8 mouse cellular contexts compared by ENCODE assay signal in genomic region chr2:152741153-152742041, GRCm38 (mm10). TPM values are rescaled to one million over a fixed set of nuclear protein-coding genes. Genes with fewer than 3 reads are reported as not detected.
A peak's percentile ranks its signal among the peaks of the same experiment; 100 is the strongest.
DNase-seq lines count a peak whose midpoint lies in the region; ATAC-seq and TF ChIP-seq lines count a peak whose summit lies in the region.

No protein-coding gene starts in this region.

- DNase-seq in neural tube, embryonic 11.5 days (ENCODE audit: low spot score) = peak; percentile 56
- no peak for DNase-seq in neural tube, embryonic 10.5 days (ENCODE audit: extremely low spot score, low spot score)
- peak; percentile 36 to 67 for DNase-seq in adrenal gland, postnatal 4 days (ENCODE audit: low spot score in 2 of 2)
- peak; percentile 72 to 80 for DNase-seq in heart, adult 2 months
- peak; percentile 86 for DNase-seq in kidney, adult 2 months
- peak; percentile 90 for DNase-seq in retina, postnatal 1 day

- intact Hi-C loops in heart, adult 2 months (cut with DNase I) = loop anchor here (1.0 to 2.0 kb wide), 2 partner anchors 25 to 45 kb away; no protein-coding TSS in a partner anchor

- H3K9me3 ChIP-seq in neural tube, embryonic 11.5 days (ENCODE audit: control insufficient read depth, low read length) = no peaks in the 10 kb centered on the region
- H3K9me3 ChIP-seq in lung, embryonic 15.5 days = no peaks in the 10 kb centered on the region

- no peaks in the 10 kb centered on the region for H3K79me2 ChIP-seq in heart, adult 2 months (replicated peaks; ENCODE audit: control insufficient read depth, insufficient read depth, low read length)

- H3K9ac ChIP-seq in neural tube, embryonic 11.5 days (ENCODE audit: low read length) = no peak overlapping the region; the same call in 1 of the 2 replicates
- peak overlapping the region; percentile 60 for H3K9ac ChIP-seq in heart, adult 2 months (ENCODE audit: low read depth, low read length)
- H3K9ac ChIP-seq in lung, embryonic 15.5 days = 0 out of 2 replicates have a peak overlapping the region, but pooled peaks have one; percentile 5

- H3K27ac ChIP-seq in neural tube, embryonic 11.5 days (ENCODE audit: low read depth, low read length) = no peak overlapping the region
- H3K27ac ChIP-seq in heart, adult 2 months = peak overlapping the region; percentile 90
- H3K27ac ChIP-seq in kidney, adult 2 months (ENCODE audit: insufficient read depth, low read depth, low read length) = peak overlapping the region; percentile 53
- H3K27ac ChIP-seq in lung, embryonic 15.5 days = peak overlapping the region; percentile 96

- no peak for TF ChIP-seq CTCF in heart, adult 2 months (IDR thresholded peaks at IDR 0.05)
- TF ChIP-seq CTCF in kidney, adult 2 months (conservative IDR thresholded peaks at IDR 0.05; ENCODE audit: insufficient read depth, insufficient read length, low read depth, low read length) = no peak

- H3K27me3 ChIP-seq in neural tube, embryonic 11.5 days (ENCODE audit: control insufficient read depth, insufficient read depth, low read length) = no peaks in the 10 kb centered on the region
- no peaks in the 10 kb centered on the region for H3K27me3 ChIP-seq in heart, adult 2 months (ENCODE audit: control insufficient read depth, insufficient read depth, low read length)
- H3K27me3 ChIP-seq in kidney, adult 2 months (replicated peaks; ENCODE audit: control insufficient read depth, insufficient read depth, low read length) = no peaks in the 10 kb centered on the region
- no peaks in the 10 kb centered on the region for H3K27me3 ChIP-seq in lung, embryonic 15.5 days

- no peak for ATAC-seq in neural tube, embryonic 11.5 days (ENCODE audit: insufficient read depth, low FRiP score, low TSS enrichment)
- ATAC-seq in lung, embryonic 15.5 days (ENCODE audit: borderline replicate concordance, extremely low read depth, low FRiP score, low TSS enrichment) = peak; percentile 41
- ATAC-seq in erythroid progenitor cell, adult 5-6 weeks (replicated peaks; ENCODE audit: low FRiP score, poor library complexity, severe bottlenecking) = no peak

- H3K36me3 ChIP-seq in neural tube, embryonic 11.5 days (ENCODE audit: control insufficient read depth, insufficient read depth, low read length) = no peaks in the 10 kb centered on the region
- H3K36me3 ChIP-seq in heart, adult 2 months (ENCODE audit: control insufficient read depth, insufficient read depth, low read length) = no peaks in the 10 kb centered on the region; the same call in 1 of the 2 replicates
- no peaks in the 10 kb centered on the region for H3K36me3 ChIP-seq in kidney, adult 2 months (ENCODE audit: control insufficient read depth, insufficient read depth, low read length)
- H3K36me3 ChIP-seq in lung, embryonic 15.5 days = no peaks in the 10 kb centered on the region

- peaks cover 32% of the 10 kb centered on the region for H3K4me1 ChIP-seq in neural tube, embryonic 11.5 days (ENCODE audit: control insufficient read depth, insufficient read depth, low read length)
- H3K4me1 ChIP-seq in heart, adult 2 months (ENCODE audit: control insufficient read depth, insufficient read depth, low read length) = peaks cover 10% of the 10 kb centered on the region
- peaks cover 3% of the 10 kb centered on the region; the same call in 1 of the 2 replicates for H3K4me1 ChIP-seq in kidney, adult 2 months (ENCODE audit: control insufficient read depth, insufficient read depth, low read length)
- H3K4me1 ChIP-seq in lung, embryonic 15.5 days = peaks cover 50% of the 10 kb centered on the region

- peak; percentile 67 for TF ChIP-seq EP300 in heart, adult 2 months (IDR thresholded peaks at IDR 0.05; ENCODE audit: insufficient read depth, low read depth, low read length)

- no peak overlapping the region for H3K4me3 ChIP-seq in neural tube, embryonic 11.5 days (ENCODE audit: low read depth, low read length)
- H3K4me3 ChIP-seq in heart, adult 2 months = peak overlapping the region; percentile 9; the same call in 1 of the 2 replicates
- no peak overlapping the region for H3K4me3 ChIP-seq in kidney, adult 2 months (ENCODE audit: insufficient read depth, low read depth, low read length)
- peak overlapping the region; percentile 10; the same call in 1 of the 2 replicates for H3K4me3 ChIP-seq in lung, embryonic 15.5 days

- no peak overlapping the region for H3K4me2 ChIP-seq in neural tube, embryonic 11.5 days (ENCODE audit: low read depth)
- H3K4me2 ChIP-seq in lung, embryonic 15.5 days = peak overlapping the region; percentile 40

- 57% methylated on average over 14 of the region's 14 CpGs for WGBS in neural tube, embryonic 11.5 days
- 29% methylated on average over 14 of the region's 14 CpGs for WGBS in heart, adult 2 months
- 40% methylated on average over 14 of the region's 14 CpGs for WGBS in kidney, adult 2 months
- 18% methylated on average over 14 of the region's 14 CpGs for WGBS in lung, embryonic 15.5 days

- 0 out of 2 replicates have a peak, but pooled peaks have one; percentile 20 for TF ChIP-seq POLR2A in heart, adult 2 months (IDR thresholded peaks at IDR 0.05; ENCODE audit: insufficient read depth, low read depth, low read length)
- TF ChIP-seq POLR2A in kidney, adult 2 months (IDR thresholded peaks at IDR 0.05; ENCODE audit: low read depth, low read length) = no peak

RNA-seq across cellular contexts. Expression of gene Id1, which starts 5.3 kb away (rescaled TPM):
- 116 and 129 TPM in 2 replicates for polyA plus RNA-seq in neural tube, embryonic 11.5 days (2014; fragmentation: Nextera tagmentation; extraction: Ambion mirVana)
- total RNA-seq in adrenal gland, postnatal 4 days (2021) = 100 to 1,000 TPM; 103 to 129 TPM
- 10 to 100 TPM; 56.5 to 59.8 TPM for total RNA-seq in heart, adult 2 months (2021)
- polyA plus RNA-seq in heart, adult 2 months (2012; rRNA removed) = 74.7 and 113 TPM in 2 replicates
- polyA plus RNA-seq in kidney, adult 2 months (2012; rRNA removed) = 156 and 235 TPM in 2 replicates
- 134 and 143 TPM in 2 replicates for polyA plus RNA-seq in lung, embryonic 15.5 days (2015; fragmentation: Nextera tagmentation; extraction: Ambion mirVana)
- 1.3 and 17.3 TPM in 2 replicates for total RNA-seq in erythroid progenitor cell, adult 5-6 weeks (2015; ENCODE audit: low replicate concordance)
- total RNA-seq in erythroid progenitor cell, adult 5-6 weeks (2017; ENCODE audit: low replicate concordance) = 1.6 and 2.6 TPM in 2 replicates

RNA-seq across cellular contexts. Expression of gene Cox4i2, which starts 12.6 kb away (rescaled TPM):
- polyA plus RNA-seq in neural tube, embryonic 11.5 days (2014; fragmentation: Nextera tagmentation; extraction: Ambion mirVana) = 3.5 and 4.6 TPM in 2 replicates
- 1 to 10 TPM; 4.2 to 4.9 TPM for total RNA-seq in adrenal gland, postnatal 4 days (2021)
- 10 to 100 TPM; 12.1 to 18.0 TPM for total RNA-seq in heart, adult 2 months (2021)
- 12.0 and 13.2 TPM in 2 replicates for polyA plus RNA-seq in heart, adult 2 months (2012; rRNA removed)
- 2.9 and 3.1 TPM in 2 replicates for polyA plus RNA-seq in kidney, adult 2 months (2012; rRNA removed)
- 74.8 and 81.0 TPM in 2 replicates for polyA plus RNA-seq in lung, embryonic 15.5 days (2015; fragmentation: Nextera tagmentation; extraction: Ambion mirVana)
- total RNA-seq in erythroid progenitor cell, adult 5-6 weeks (2015; ENCODE audit: low replicate concordance) = 1.8 TPM in 1 of 2 replicates, not detected in the other
- not detected in 2 replicates for total RNA-seq in erythroid progenitor cell, adult 5-6 weeks (2017; ENCODE audit: low replicate concordance)

RNA-seq across cellular contexts. Expression of gene Mcts2, which starts 54.6 kb away (rescaled TPM):
- polyA plus RNA-seq in neural tube, embryonic 11.5 days (2014; fragmentation: Nextera tagmentation; extraction: Ambion mirVana) = 39.1 and 40.6 TPM in 2 replicates
- 10 to 100 TPM; 26.7 to 27.4 TPM for total RNA-seq in adrenal gland, postnatal 4 days (2021)
- 10 to 100 TPM; 14.8 to 18.2 TPM for total RNA-seq in heart, adult 2 months (2021)
- polyA plus RNA-seq in heart, adult 2 months (2012; rRNA removed) = 8.6 and 12.1 TPM in 2 replicates
- 8.4 and 10.1 TPM in 2 replicates for polyA plus RNA-seq in kidney, adult 2 months (2012; rRNA removed)
- polyA plus RNA-seq in lung, embryonic 15.5 days (2015; fragmentation: Nextera tagmentation; extraction: Ambion mirVana) = 27.1 and 28.5 TPM in 2 replicates
- not detected in 2 replicates for total RNA-seq in erythroid progenitor cell, adult 5-6 weeks (2015; ENCODE audit: low replicate concordance)
- total RNA-seq in erythroid progenitor cell, adult 5-6 weeks (2017; ENCODE audit: low replicate concordance) = 1.7 TPM in 1 of 2 replicates, not detected in the other

Comparison
In these comparisons a context has a peak if more than half of its experiments do, and no peak if none do; other contexts are left out.
1. H3K4me3 ChIP-seq: peak in heart, adult 2 months (single experiment) and lung, embryonic 15.5 days (single experiment); none in neural tube, embryonic 11.5 days (single experiment) and kidney, adult 2 months (single experiment).